Mouse (Mus musculus): ENCODE results near the gene Zfp536. TPM values are rescaled to one million over a fixed set of nuclear protein-coding genes. Genes with fewer than 3 reads are reported as not detected.
"Not testable (repeated sequence)": the region's sequence is repeated elsewhere in the genome, so short reads cannot be mapped to it uniquely, and the experiment has no call there.

The Zfp536 gene
- polyA plus RNA-seq, 1 experiment, result 8.7 TPM

DNA sequence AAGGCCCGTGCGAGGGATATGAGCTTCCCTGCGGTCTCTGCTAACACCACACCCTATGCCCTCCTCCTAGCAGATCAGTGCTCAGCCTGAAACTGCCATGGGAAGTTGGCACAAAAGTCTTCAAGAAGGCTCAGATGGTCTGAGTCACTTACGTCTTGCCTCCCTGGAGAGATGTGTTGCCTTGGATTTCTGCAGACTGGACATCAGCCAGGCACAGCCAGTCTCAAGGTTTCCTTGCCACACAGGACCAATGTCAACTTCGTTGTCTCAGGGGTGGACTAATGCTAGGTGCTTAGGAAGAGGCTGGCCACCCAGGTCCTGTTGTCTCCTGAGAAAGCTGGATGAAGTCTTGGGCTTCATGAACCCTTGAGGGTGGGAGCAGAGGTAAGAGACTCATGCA lies 14.6 kb downstream of the Zfp536 start:
- DNase-seq (ENCODE audit: low spot score), result no peak

DNA sequence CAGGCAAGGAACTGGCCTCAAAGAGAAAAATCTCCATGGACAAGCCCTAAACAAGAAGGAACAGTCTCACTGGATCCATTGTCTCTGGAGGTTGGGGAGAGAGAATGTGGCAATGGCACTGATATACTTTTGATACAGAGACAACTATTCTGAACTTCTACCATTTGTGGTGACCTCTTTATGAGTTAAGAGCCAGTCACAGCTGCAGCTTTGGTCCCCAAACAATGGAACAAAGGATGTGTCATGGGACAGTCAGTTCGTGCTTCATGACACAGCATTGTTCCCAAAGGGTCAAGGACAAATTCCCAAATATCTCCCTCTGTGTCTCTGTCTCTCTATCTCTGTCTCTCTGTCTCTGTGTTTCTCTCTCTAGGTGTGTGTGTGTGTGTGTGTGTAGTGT lies 20.4 kb downstream of the Zfp536 start:
- no peak for DNase-seq (ENCODE audit: low spot score)

DNA sequence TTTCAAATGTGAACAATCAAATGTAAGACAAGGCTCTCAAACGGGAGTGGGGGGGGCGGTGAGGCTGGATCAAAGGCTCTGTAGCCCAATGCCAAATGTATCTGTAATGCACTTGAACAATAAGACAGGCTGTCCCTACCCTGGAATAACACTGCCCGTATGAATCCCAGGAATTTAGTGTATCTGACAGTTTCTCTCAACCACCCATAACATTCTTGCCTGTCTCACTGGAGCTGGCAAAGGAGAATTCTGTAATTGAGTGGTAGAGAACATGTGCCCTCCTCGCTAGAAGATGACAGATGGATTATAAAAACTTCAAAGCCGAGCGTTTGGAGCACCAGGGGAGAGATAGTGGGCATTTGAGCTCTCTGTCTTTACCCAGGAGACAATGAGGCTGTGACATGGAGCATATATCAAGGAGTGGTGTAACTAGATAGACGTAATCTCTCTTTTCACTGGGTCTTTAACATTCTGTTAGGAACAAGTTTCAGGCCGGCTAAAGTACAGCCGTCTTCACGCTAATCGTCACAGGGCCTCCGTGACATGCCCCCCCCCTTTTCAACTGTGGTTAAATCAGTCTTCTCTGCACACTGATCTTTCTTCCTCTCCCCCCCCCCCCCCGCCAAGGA lies 27.2 kb downstream of the Zfp536 start:
- DNase-seq (ENCODE audit: low spot score), result no peak

DNA sequence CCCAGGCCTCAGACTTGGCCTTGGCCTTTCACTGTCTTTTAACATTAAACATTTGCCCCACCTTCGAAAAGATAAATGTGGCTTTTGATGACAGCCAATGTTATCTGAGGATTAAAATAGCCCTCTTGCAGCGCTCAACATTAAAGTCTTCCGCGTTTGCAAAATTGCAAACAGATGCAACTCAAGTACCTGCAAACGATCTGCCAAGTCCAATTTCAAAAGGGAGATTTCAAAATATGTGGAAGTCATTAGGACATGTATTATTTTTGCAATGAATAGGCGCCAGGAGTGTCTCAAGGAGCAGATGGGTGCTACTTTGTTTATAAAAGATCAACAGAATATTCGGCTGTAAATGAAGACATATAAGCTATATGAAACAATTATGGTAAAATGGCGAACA lies 30.1 kb downstream of the Zfp536 start:
- DNase-seq (ENCODE audit: low spot score), result no peak

DNA sequence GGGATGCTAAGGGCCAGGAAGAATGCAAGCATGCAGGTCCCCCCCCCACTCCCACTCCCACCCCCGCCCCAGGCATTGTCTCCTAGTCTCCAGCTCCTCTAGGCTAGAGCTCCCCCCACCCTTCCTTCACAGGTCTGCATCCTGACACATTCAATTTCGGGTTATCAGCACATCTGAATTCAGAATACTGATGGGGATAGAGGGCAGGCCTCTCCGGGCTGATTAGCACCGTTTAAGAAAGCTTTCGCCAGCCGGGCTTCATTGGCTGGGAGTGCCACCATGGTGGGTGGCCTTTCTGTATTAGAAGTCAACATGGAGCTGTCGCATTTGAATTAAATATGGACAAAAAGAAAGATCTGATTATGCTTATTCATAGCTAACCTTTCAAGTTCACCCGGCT lies 36.2 kb downstream of the Zfp536 start:
- DNase-seq (ENCODE audit: low spot score), result no peak

DNA sequence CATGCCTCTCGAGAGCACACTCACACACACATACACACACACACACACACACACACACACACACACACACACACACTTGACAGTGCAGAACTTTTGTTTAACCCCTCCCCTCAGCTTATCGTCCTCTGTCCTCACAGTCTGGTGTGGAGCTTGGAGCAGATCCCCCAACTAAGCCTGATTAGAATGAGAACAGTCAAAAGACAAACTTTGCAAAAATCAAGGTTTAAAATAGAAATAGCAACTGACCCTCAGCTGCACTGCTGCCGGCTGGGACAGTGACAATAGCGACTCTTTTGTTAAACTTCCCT lies 37.1 kb downstream of the Zfp536 start:
- no peak for DNase-seq (ENCODE audit: low spot score)

DNA sequence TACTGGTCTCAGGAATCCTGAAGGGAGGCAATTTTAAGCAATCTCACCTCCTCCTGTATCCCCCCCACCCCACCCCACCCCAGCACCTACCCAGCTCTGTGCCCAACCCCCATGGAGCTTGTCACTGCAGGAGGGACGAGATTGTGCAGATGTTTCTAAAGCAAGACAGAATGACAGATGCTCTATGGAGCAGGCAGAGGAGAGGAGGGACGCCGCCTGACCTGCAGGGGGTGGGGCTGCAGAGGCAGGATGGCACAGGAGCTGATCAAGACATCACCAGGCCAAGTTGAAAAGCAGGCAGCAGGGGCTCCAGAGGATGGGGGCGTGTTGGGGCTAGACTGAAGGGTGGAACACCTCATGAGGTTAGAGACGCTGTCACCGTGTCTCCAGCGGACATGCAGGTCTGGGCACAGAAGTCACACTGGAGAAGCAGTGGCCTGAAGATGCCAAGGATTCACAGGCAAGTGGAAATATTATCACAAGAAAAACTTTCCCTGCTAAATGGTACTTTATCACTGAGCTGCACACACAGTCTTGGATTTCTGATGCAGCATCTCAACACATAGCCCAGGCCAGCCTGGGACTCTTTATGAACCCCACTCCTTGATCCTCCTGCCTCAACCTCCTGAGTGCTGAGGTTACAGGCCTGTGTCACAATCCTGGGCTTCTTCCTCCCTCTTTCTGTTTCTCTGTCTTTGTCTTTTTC lies 37.6 kb downstream of the Zfp536 start:
- DNase-seq (ENCODE audit: low spot score), result no peak

DNA sequence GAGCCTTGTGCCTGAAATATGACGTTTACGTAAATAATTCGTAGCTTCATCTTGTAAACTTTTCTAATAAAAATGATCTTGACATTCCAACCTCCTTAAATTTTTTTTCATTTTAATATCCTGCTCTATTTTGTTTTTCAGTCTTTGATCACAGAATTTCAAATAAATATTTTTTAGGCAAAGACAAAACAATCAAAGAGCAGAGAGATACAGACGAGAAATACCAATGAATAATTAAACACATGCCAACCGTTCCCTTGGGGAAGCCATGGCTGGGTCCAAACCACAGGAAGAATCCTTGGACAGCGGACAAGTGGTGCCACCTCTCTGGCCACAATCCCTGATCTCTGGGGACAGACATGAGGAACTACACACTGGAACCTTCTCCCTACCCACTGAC lies 38.3 kb downstream of the Zfp536 start:
- no peak for DNase-seq (ENCODE audit: low spot score)

DNA sequence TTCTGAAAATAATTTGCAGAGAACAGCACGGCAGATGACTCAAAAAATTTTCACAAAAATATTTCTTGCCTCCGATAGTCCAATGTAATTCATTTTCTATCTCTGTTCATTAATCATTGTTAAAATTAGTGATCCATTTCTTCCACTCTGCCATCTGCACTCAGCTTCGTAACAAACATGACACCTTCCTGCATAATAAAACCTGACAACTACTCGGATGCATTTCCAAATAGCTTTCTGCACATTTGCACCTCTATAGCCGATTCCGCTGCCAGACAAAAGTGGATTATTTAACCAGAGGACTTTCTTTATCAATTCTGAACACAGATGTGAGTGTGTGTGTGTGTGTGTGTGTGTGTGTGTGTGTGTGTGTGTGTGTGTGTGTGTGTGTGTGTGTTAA lies 38.9 kb downstream of the Zfp536 start:
- DNase-seq (ENCODE audit: low spot score), result no peak

DNA sequence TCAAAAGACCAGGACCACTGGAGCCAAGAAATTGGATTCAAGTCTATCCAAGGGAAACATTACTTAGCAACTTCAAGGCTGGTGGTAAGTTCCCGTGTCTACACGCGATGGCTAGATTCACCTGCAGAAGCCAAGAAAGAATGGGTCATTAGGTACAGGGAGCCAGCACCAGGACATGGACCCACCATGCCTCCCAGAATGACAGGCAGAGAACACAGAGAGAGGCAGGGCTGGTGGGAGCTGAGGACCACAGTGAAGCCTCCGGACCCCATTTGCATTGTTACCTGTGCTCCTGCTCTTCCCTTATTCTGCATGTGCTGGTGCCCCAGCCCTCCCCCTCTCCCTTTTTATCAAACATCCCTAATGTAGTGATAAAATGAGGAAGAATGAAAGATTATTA lies 39.4 kb downstream of the Zfp536 start:
- DNase-seq (ENCODE audit: low spot score), result no peak

DNA sequence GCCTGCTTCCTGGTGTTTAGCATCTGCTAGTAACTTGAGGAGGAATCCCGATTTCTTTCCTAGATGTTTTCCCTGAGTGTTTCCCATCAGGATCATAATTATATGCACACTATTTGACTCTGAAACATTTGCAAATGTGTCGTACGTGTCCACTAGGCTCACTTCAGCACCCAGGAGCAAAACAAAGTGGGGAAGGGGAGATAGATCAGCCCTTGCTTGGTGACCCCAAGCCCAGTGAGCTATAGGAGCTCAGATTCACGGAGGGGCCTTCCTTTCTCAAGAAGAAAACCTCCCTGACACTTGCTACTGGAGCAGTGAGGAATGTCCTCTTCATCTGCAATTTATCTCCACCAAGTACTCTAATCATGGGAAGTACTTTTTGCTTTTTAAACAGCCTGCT lies 40.7 kb downstream of the Zfp536 start:
- DNase-seq (ENCODE audit: low spot score), result no peak

DNA sequence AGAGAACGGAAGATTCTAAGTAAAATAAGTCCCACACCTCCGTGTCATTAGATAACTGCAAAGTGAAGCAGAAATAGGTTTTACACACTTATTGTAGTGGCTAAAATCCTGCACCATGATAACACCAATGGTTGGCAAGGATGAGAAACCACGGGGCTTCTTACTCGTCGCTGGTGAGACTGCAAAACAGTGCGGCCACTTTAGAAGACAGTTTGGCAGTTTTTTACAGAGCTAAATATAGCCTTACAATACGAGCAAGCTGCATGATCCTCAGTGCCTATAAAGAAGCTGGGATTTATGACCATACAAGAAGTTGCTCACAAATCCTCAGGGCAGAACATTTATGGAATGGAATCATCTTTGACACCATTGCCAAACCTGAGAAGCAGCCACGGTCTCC lies 45.7 kb downstream of the Zfp536 start:
- DNase-seq (ENCODE audit: low spot score), result no peak

DNA sequence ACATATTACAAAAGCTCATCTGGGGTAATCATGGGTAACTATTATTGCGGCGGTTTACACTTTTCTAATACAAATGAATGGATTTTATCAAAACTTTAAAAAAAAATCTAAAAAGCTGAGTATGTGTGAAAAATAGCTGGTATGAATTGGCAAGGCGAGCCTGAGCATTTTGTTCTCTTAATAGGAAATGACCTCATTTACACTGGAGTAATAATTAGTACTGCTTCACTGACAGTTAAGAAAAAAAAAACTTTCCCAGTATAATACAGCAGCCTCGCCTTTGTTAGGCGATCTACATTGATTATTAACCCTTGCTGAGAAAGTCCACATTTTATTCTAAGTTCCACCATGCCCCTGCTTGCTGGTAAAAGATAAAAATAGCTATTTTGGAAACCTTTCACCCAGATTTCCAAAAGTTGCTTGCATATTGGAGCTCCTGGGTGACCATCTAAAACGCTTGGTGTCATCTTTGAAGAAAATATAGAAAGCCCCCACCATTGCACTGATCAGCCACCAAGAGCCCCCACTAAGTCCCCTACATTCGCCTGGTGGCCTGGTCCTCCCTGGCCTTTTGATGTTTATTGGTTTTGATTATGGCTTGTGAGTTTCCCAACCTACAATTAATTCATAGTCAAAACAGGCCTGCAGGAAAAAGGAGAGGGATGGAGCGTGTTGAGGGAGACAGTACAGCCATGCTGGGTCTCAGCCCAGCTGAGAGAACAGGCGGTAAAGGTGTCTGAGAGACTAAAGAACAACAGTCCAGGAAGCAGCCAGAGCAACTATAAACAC lies 49.2 kb downstream of the Zfp536 start:
- DNase-seq (ENCODE audit: low spot score), result no peak

DNA sequence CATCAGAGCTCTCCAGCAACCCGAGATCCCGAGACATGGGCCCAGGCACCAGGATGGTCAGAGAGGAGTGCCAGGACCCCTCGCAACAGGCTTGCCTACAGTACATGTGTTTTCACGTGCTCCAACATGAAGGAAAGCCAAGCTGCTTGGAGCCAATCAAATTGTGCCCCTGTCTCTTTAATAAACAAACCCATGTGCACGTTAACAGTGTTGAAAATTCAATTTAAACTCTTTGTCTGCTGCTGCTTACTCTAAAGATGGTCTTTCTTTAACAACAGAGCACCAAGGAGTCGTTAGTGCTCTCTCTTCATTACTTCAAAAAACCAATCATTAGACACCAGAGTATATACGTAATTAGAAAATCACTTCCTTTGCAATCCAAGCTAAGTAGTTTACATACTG lies 50.2 kb downstream of the Zfp536 start:
- no peak for DNase-seq (ENCODE audit: low spot score)

DNA sequence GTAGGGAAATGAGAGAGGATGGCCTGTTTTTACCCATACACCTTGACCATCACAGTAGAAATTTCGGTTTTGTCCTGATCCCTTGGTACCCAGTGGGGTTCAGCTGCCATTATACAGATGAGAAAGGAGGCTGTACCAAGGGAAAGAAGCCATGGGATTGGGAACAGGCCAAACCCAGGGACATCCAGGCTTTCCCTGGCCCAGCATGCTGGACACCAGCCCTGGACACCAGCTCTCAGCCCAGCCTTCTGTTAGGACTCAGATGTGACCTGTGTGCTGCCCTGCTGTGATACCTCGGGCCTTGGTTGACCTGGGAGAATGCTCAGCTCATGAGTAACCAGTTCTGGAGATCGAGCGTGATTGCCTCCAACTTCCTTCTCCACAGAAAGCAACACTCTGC lies 51.8 kb downstream of the Zfp536 start:
- DNase-seq (ENCODE audit: low spot score), result no peak

DNA sequence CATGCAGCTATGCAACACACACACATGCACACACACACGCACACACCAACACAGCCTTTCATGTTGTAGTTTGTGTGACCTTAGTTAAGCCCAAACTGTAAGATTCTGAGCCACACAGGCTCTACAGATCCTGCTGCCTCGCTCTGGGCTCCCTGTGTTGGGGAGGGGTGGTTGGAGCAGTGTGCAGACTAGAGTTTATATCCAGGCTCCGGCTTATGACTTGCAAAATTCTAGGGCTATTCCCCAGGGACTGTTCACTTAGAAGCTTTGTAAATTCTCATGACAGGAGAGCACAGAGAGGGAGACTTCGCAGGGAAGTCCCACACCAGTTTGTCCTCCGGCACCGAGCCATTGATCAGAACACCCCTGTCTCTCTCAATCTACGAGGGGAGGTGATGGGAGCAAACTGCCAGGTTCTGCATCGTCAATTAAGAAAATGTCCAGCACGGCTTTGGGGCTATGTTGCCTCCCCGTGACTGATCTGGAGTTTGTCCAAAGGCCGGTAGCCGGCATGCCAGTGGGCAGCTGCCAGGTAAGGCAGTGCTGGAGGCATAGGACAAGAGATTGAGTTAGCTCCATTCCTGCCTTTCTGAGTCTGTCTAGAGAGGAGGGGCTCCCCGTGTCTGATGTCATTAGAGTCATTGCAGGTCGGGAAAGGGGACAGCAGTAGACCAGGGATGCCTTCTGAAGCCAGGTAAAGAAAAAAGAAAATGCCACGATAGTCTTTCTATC lies 54.6 kb downstream of the Zfp536 start:
- no peak for DNase-seq (ENCODE audit: low spot score)

DNA sequence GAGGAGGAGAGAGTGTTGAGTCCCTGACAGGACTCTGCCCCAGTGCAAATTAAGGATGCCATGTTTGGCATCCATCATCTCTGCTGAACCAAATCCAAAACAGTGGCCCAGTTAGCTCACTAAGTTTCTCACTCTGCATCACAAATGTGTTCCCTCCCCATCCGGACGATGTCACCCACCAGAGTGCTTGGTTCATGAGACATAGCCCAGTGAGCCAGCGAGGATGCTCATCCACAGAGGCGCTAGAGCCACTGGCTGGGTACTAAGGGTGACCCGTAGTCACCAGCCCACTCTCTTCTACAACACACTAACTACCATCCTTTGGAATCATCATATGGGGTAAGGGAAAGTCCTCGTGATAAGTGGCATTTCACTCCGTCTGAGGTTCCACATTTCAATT lies 56.4 kb downstream of the Zfp536 start:
- no peak for DNase-seq (ENCODE audit: low spot score)

DNA sequence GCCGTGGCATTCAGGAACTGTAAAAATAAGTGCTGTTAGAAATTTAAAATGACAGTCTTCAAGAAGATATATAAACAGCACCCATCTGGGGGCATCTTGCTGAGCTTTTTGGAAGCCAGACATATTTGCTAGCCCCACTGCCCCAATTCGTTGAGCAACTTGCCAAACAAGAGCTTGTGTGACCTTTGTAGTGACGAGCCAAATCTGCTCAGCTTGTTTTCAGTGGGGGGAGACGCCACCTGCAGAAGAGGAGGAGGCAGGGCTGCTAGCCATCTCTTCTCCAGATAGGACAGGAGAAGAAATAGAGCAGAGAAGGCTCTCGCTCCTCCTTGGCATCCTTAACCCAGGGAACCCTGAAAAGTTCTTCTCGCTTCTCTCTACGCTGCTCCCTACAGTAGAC lies 56.8 kb downstream of the Zfp536 start:
- no peak for DNase-seq (ENCODE audit: low spot score)

DNA sequence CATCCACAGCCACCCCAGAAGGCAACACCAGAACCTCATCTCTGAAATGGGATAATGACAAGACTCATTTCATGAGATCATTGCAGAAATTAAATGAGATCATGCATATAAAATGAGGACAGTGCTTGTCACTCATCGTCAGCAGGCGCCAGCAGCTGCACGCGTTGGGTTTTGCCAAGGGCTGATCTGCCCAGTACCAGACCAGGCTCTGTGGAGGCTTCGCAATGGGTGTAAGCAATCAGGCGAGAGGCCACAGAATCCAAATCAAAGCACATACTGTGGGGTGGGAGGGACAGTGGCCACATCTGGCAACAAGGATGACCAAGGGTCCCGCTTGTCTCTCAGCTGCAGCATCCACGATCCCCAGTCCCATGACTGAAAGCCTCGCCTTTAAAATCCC lies 69.0 kb downstream of the Zfp536 start:
- DNase-seq (ENCODE audit: low spot score), result no peak

DNA sequence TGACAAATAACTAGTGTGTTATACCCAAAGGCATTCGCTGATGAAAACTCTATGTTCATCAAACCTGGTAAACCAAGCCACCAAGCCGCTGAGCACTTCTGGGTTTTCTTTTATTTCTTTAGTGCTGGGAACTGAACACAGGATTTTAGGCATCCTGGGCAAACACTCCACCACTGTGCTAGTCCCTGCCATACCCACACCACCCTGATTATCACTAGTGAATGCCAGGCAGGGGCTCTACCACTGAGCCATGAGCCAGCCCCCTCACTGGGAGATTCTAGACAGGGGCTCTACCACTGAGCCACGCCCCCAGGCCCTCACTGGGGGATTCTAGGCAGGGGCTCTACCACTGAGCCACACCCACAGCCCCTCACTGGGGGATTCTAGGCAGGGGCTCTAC lies 76.1 kb downstream of the Zfp536 start:
- not testable (repeated sequence) for DNase-seq (ENCODE audit: low spot score)

DNA sequence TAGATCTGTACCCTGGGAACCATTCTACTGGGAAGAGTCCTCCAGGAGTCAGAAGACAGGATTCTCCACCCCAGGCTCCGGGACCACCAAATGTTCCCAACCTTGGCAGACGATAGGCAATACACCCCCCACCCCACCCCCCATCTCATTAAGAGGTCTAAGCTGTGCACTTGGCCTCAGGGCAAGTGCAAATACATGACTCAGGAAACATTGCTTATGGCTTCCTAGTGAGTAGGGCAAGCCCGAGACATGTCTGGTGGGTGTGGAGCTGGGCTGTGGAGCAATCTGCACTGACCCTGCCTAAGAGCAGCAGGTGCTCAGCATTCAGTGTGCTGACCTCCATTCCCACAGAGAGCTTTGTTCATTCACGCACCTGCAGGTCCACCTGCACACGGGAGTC lies 78.4 kb downstream of the Zfp536 start:
- no peak for DNase-seq (ENCODE audit: low spot score)

DNA sequence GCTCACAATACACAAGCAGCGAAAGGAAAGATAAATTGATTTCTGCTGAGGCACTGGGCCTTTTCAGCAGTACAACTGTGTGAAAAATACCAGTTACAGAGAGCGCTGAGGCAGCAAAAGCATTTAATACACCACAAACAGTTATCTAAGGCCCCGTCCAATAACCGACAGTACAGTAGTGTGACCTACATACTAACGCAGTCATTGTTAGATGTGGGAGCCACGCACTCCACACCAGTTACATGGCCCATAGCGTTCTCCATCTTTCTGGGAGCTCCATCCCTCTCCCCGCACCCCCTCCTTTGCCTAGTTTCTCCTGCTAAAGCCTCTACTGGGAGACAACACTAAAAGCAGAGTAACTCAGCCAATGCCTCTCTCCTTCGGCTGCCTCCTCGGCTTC lies 82.8 kb downstream of the Zfp536 start:
- no peak for DNase-seq (ENCODE audit: low spot score)

Measured in urinary bladder, adult 2 months (tissue).